Mouse (Mus musculus) cerebellum, adult 11-12 months (tissue): ENCODE results near the gene Olfr1154.

Experiments used
- DNase-seq: peaks from one replicate; pipeline ENCODE4 v3.0.0; 2022

The Olfr1154 gene

GRCm38 (mm10) chr2:87905066-87905465 is at the start of gene Olfr1154:
TSS of gene Olfr1154 (minus strand) at chr2:87905166.
- no peak for DNase-seq

DNA sequence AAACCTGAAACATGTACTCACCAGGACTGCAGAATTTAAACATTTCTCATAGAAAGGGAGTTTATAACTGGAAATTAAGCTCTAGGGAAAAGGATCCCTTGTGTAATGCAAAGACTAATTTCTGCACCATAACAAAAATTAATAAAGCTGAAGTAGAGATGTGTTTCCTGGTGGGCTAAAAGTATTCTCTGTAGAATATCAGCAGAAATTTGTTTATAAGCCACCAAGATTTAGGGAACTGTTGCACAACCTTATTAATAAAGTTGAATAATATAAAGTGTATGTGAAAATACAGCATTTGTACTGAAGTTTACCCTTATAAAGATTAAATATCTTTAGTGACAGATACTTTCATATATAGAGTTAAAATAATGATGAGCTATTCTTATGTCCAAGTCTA is 48.0 kb upstream of the Olfr1154 start, which contains the start of gene Olfr1156:
Gene Olfr1156 (minus strand): TSS at position 101 of the 400 bp plus-strand sequence.
- DNase-seq: no peak

DNA sequence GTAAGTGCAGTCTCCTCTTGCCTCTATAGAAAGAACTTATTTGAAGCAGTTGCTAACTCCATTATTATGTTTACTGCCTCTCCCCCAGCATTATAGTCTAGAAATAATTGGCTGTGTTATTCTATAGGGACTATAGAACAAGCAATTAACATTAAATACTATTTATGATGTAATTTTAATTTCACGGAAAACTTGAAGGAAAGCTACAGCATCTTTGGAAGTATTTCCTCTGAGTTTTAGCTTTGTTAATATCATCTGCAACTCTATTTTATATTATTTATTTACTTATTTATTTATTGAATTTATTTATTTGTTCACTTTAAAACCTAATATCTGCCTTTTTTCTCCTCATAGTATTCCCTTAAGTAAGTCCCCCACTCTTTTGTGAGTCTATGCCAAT is 40.1 kb upstream of the Olfr1154 start, which contains the start of gene Olfr1155:
Gene Olfr1155 (minus strand): TSS at position 101 of the 400 bp plus-strand sequence.
- DNase-seq: no peak

- DNase-seq: no peak
These were observed 10.3 kb downstream of the Olfr1154 start, which contains the start of gene Olfr1153 for GRCm38 (mm10) chr2:87894662-87895061. TSS of gene Olfr1153 (plus strand) at chr2:87894962.

DNA sequence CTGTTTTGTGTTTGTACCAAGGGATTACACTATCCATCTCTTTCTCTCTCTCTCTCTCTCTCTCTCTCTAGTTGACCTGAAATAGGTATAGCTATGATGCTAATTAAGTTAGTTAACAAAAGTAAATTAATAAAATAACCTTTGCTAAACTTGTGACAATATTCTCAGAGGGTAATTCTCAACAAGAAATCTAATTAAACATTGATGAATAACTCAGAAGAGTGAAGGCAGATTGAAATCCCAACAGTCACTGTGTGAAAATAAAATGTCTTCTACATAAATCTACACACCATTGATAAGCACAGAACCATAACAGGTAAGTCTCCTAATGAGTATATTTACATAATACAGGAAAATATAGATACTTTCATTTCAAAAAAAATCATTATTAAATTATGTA is 38.8 kb downstream of the Olfr1154 start, which contains the start of gene Olfr1152:
Gene Olfr1152 (plus strand): TSS at position 301 of the 400 bp plus-strand sequence.
- no peak for DNase-seq

DNA sequence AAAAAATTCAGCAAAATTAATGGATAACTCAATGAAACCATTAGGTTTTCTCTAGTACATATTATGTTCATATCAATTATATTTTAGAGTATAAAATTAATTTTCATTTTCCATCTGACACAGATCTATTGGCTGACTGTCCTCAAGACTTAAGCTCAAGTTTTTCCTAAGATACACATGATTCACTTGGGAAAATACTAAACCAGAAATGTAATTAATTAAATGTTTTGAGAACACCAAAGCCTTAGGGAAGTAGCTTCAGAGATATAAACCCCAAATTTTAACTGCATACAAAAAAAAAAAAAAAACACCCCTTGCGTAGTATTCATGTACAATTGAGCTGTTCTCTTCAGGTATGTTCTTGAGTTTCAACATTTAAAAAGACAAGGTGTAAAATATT is 49.4 kb downstream of the Olfr1154 start, which contains the start of gene Olfr1151:
Gene Olfr1151 (plus strand): TSS at position 301 of the 400 bp plus-strand sequence.
- no peak for DNase-seq
